Mouse (Mus musculus) heart, adult 2 months (tissue): ENCODE data around the gene Ttc13. TPM values are rescaled to one million over a fixed set of nuclear protein-coding genes. Genes with fewer than 3 reads are reported as not detected.

Experiments
- DNase-seq, 2 experiments: peaks; one replicate each; pipeline ENCODE4 v3.0.0; 2021
- H3K27ac ChIP-seq: fragments of 200-600 bp; 2 replicates; pipeline ENCODE4 v1.8.1; 2022
- H3K27me3 ChIP-seq: fragments of 200-500 bp; 2 replicates; pipeline ENCODE4 v1.6.1; 2012; ENCODE audit warnings: mild to moderate bottlenecking, low read length, inconsistent platforms, mixed read lengths; ENCODE audit not compliant: control insufficient read depth, insufficient read depth
- H3K36me3 ChIP-seq: fragments of 200-500 bp; 2 replicates; pipeline ENCODE4 v1.6.1; 2012; ENCODE audit warnings: low read length, inconsistent platforms; ENCODE audit not compliant: control insufficient read depth, insufficient read depth
- H3K4me1 ChIP-seq: fragments of 200-500 bp; 2 replicates; pipeline ENCODE4 v1.6.1; 2011; ENCODE audit warnings: low read length; ENCODE audit not compliant: control insufficient read depth, insufficient read depth
- H3K4me3 ChIP-seq: fragments of 200-600 bp; 2 replicates; pipeline ENCODE4 v1.8.1; 2022
- H3K79me2 ChIP-seq: fragments of 200-500 bp; replicated peaks from 2 replicates; pipeline ENCODE4 v1.6.1; 2012; ENCODE audit warnings: mild to moderate bottlenecking, inconsistent platforms, low read length, moderate library complexity, mixed read lengths; ENCODE audit not compliant: control insufficient read depth, insufficient read depth
- H3K9ac ChIP-seq: fragments of 200-500 bp; 2 replicates; pipeline ENCODE4 v1.6.1; 2012; ENCODE audit warnings: low read depth, mild to moderate bottlenecking, control low read depth, inconsistent platforms, low read length, mixed read lengths
- CTCF ChIP-seq: fragments of 200-600 bp; IDR thresholded peaks from 2 replicates; pipeline ENCODE4 v1.8.1; 2022; ENCODE audit warnings: antibody characterized with exemption, mild to moderate bottlenecking, moderate library complexity
- EP300 ChIP-seq: fragments of 200-500 bp; IDR thresholded peaks from 2 replicates; pipeline ENCODE4 v1.6.1; 2011; ENCODE audit warnings: low read depth, low read length, control low read depth; ENCODE audit not compliant: insufficient read depth
- POLR2A ChIP-seq: fragments of 200-500 bp; IDR thresholded peaks from 2 replicates; pipeline ENCODE4 v1.6.1; 2011; ENCODE audit warnings: mild to moderate bottlenecking, low read depth, low read length, control low read depth; ENCODE audit not compliant: insufficient read depth
- WGBS: fragments of 180-500 bp; shearing (Covaris S2); methylation state at CpG from one replicate; pipeline ENCODE4 v1.1.7; 2018; 5-methylcytosine and 5-hydroxymethylcytosine counted together
- intact Hi-C: fragments of 180-260 bp; cut with DNase I; formaldehyde crosslinking; loops from one replicate; pipeline ENCODE4 v1.15.1; 2025
- polyA plus RNA-seq: library from polyadenylated mRNA; depleted of rRNA; stranded (reverse); fragments of >200 nt; gene quantifications from 2 replicates; pipeline ENCODE4 v1.2.3, GENCODE M21; 2012
- total RNA-seq, 2 experiments: library from RNA; stranded (reverse); gene quantifications; 2 replicates each; pipeline ENCODE4 v1.2.3; 2021

Ttc13 gene
- total and polyA plus RNA-seq, 3 experiments, result 8.1 to 15.1 (median 14.7) TPM

DNA sequence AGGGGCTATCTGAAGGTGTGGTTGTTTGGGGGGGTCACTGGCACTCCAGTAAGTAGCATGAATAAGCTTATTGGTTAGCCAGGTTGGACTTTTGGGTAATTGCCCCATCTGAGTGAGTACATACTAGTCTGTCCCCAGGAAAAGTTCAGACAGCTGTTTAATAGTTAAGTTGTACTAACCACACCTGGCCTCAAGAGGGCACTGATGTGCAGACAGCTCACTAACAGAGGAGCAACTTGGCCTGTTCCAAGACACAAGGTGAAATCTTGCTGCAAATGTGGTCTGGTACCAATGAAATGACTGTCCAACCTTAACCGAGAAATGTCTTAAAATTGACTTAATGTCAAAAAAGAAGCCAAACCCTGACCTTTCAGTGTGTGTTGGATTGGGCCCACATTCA, 17.5 kb upstream of the Ttc13 start:
- H3K4me1 ChIP-seq, result no peaks in the 10 kb centered on the region
- H3K79me2 ChIP-seq, result no peaks in the 10 kb centered on the region
- intact Hi-C loops, result loop anchor here (2.0 to 5.0 kb wide), 2 partner anchors 36 to 88 kb away; no protein-coding TSS in a partner anchor
- peak; percentile 77 for TF ChIP-seq CTCF
- no peak for TF ChIP-seq EP300
- H3K27me3 ChIP-seq, result no peaks in the 10 kb centered on the region
- no peak overlapping the region for H3K27ac ChIP-seq
- H3K36me3 ChIP-seq, result no peaks in the 10 kb centered on the region
- H3K9ac ChIP-seq, result no peak overlapping the region
- H3K4me3 ChIP-seq, result no peak overlapping the region
- DNase-seq, result no peak
- 84% methylated on average over 1 of the region's 1 CpGs for WGBS

GRCm38 (mm10) chr8:124735371-124735911, 13.7 kb upstream of the Ttc13 start:
- no peak overlapping the region for H3K4me3 ChIP-seq
- intact Hi-C loops, result loop anchor here (5.0 kb wide), 1 partner anchor 92 kb away; no protein-coding TSS in a partner anchor
- no peak for DNase-seq
- no peak overlapping the region for H3K27ac ChIP-seq
- 73% methylated on average over 3 of the region's 3 CpGs for WGBS
- no peaks in the 10 kb centered on the region for H3K27me3 ChIP-seq
- H3K9ac ChIP-seq, result no peak overlapping the region
- H3K79me2 ChIP-seq, result no peaks in the 10 kb centered on the region
- no peaks in the 10 kb centered on the region for H3K4me1 ChIP-seq
- TF ChIP-seq POLR2A, result no peak
- no peak for TF ChIP-seq CTCF
- no peak for TF ChIP-seq EP300
- H3K36me3 ChIP-seq, result no peaks in the 10 kb centered on the region

DNA sequence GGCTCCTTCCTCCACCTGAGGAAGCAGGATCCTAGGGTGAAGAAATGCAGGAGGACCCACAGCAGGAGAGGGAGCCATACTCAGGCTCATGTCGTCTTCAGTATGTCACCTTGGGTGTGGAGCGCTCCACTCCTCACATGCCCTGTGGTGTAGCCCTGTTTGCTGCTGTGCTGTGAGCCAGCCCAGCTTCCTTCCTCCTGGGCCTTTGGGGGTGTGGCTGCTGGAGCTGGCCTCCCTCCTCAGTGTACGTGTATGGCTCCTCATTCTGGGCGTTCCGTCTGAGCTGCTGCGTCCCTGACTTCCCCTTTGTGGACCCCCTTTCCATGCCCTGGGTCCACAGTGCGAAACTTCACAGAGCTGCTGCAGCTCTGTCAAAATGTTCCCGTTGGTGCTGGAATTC, 11.0 kb upstream of the Ttc13 start:
- 71% methylated on average over 8 of the region's 8 CpGs for WGBS
- H3K9ac ChIP-seq, result no peak overlapping the region

GRCm38 (mm10) chr8:124724301-124724700, 2.5 kb upstream of the Ttc13 start:
- H3K36me3 ChIP-seq, result no peaks in the 10 kb centered on the region
- H3K4me1 ChIP-seq, result peaks cover 8% of the 10 kb centered on the region
- H3K27me3 ChIP-seq, result no peaks in the 10 kb centered on the region
- H3K79me2 ChIP-seq, result no peaks in the 10 kb centered on the region; the same call in none of the 2 replicates
- no peak overlapping the region for H3K9ac ChIP-seq
- 94% methylated on average over 7 of the region's 7 CpGs for WGBS
- intact Hi-C loops, result no loop called here
- H3K4me3 ChIP-seq, result no peak overlapping the region
- DNase-seq, result no peak
- TF ChIP-seq EP300, result no peak
- TF ChIP-seq CTCF, result no peak
- no peak for TF ChIP-seq POLR2A
- no peak overlapping the region for H3K27ac ChIP-seq

More for the DNA sequence above, 11.0 kb upstream of the Ttc13 start:
- no peaks in the 10 kb centered on the region for H3K4me1 ChIP-seq
- intact Hi-C loops, result no loop called here
- DNase-seq, result no peak
- no peak overlapping the region for H3K4me3 ChIP-seq
- H3K79me2 ChIP-seq, result no peaks in the 10 kb centered on the region
- no peaks in the 10 kb centered on the region for H3K36me3 ChIP-seq
- no peak overlapping the region for H3K27ac ChIP-seq
- H3K27me3 ChIP-seq, result no peaks in the 10 kb centered on the region
- TF ChIP-seq POLR2A (no peak), CTCF (no peak), EP300 (no peak)

DNA sequence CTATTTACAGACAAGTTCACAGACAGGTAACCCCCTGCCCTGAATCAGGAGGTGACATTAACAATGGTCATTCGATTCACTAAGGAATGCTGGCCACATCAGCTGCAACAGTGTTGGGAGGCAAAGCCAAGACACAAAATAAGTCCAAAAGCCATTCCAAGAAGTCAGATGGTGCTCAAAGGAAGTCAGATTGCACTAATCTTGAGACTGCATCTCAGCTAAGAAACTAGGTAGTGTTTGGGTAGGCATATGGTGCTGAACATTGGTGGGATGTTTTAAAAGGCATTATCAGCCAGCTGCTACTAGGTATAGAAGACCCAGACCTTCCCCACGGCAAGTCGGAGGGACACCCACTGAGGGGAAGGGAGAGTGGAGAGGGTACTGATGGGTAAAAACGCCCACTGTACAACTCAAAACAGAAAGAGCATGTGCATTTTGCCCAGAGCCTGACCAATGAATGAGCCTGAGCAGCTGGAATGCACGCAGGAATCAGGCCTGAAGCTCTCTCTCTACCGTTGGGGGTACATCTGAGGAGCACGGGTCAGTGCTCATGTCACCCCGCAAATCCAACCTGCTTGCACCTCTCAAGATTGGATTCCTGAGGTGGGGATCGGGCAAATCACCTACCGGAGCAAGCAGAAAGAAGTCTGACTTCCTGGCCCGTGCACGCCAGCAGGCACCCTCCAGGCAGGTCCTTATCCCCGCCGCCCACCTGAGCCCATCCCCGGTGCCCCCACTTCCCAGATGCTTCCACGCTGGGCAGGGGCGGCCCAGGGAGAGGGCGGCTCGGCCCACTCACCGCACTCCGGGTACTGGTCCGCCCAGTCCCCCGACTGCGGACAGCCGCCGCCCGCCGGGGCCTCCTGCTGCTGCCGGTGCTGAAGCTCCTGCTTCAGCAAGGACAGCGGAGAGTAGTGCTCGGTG, 583 bp downstream of the Ttc13 start:
- H3K79me2 ChIP-seq, result no peaks in the 10 kb centered on the region; the same call in none of the 2 replicates
- TF ChIP-seq EP300, result no peak
- intact Hi-C loops, result no loop called here
- H3K9ac ChIP-seq, result peak overlapping the region; percentile 82
- no peaks in the 10 kb centered on the region for H3K36me3 ChIP-seq
- no peaks in the 10 kb centered on the region for H3K27me3 ChIP-seq
- no peak for DNase-seq
- H3K4me3 ChIP-seq, result peak overlapping the region; percentile 96
- peak overlapping the region; percentile 61 for H3K27ac ChIP-seq
- 3% methylated on average over 31 of the region's 31 CpGs for WGBS
- peaks cover 8% of the 10 kb centered on the region for H3K4me1 ChIP-seq

GRCm38 (mm10) chr8:124720133-124720532, 1.6 kb downstream of the Ttc13 start:
- Histone ChIP-seq H3K79me2 (no peaks in the 10 kb centered on the region; the same call in none of the 2 replicates), H3K4me3 (no peak overlapping the region), H3K36me3 (no peaks in the 10 kb centered on the region), H3K27ac (no peak overlapping the region), H3K9ac (no peak overlapping the region), H3K27me3 (no peaks in the 10 kb centered on the region), H3K4me1 (peaks cover 8% of the 10 kb centered on the region)
- TF ChIP-seq POLR2A (no peak), EP300 (no peak), CTCF (0 out of 2 replicates have a peak, but pooled peaks have one; percentile 4)
- intact Hi-C loops, result no loop called here
- no peak for DNase-seq
- 78% methylated on average over 7 of the region's 7 CpGs for WGBS
